Mouse (Mus musculus) MEL (cell line): ENCODE measurements around the gene Stk4.

Experiments used
- BHLHE40 ChIP-seq: IDR thresholded peaks from 2 replicates; pipeline ENCODE4 v1.6.1; 2012; ENCODE audit warnings: low read depth, mild to moderate bottlenecking, inconsistent platforms, low read length, improper control_type of control experiment, borderline replicate concordance
- CHD2 ChIP-seq: IDR thresholded peaks from 2 replicates; pipeline ENCODE4 v1.6.1; 2011; ENCODE audit warnings: low read length, improper control_type of control experiment
- CTCF ChIP-seq, 3 experiments: IDR thresholded peaks in 2 of 3; conservative IDR thresholded peaks in 1 of 3; 2 replicates each; pipeline ENCODE4 v1.5.1; 2011 to 2012; ENCODE audit warnings: low read length in 3 of 3, low read depth in 2 of 3, mild to moderate bottlenecking in 2 of 3, improper control_type of control experiment in 1 of 3, inconsistent platforms in 1 of 3, mixed read lengths in 1 of 3, moderate library complexity in 1 of 3; ENCODE audit not compliant: control insufficient read depth in 1 of 3, insufficient read depth in 1 of 3, poor library complexity in 1 of 3, severe bottlenecking in 1 of 3
- ETS1 ChIP-seq: IDR thresholded peaks from 2 replicates; pipeline ENCODE4 v1.6.1; 2012; ENCODE audit warnings: low read depth, mild to moderate bottlenecking, inconsistent platforms, low read length, improper control_type of control experiment, moderate library complexity
- HCFC1 ChIP-seq: IDR thresholded peaks from 2 replicates; pipeline ENCODE4 v1.6.1; 2012; ENCODE audit warnings: low read depth, mild to moderate bottlenecking, inconsistent platforms, low read length, improper control_type of control experiment, moderate library complexity
- KAT2A ChIP-seq: conservative IDR thresholded peaks from 2 replicates; pipeline ENCODE4 v1.6.1; 2012; ENCODE audit warnings: low read depth, low read length, improper control_type of control experiment, inconsistent platforms
- POLR2A ChIP-seq, 2 experiments: IDR thresholded peaks; 2 replicates each; pipeline ENCODE4 v1.6.1; 2011 to 2012; ENCODE audit warnings: low read length in 2 of 2, mild to moderate bottlenecking in 2 of 2, control low read depth in 1 of 2, improper control_type of control experiment in 1 of 2, low read depth in 1 of 2, moderate library complexity in 1 of 2; ENCODE audit not compliant: control insufficient read depth in 1 of 2, insufficient read depth in 1 of 2, poor library complexity in 1 of 2
- POLR2AphosphoS5 ChIP-seq: IDR thresholded peaks from 2 replicates; pipeline ENCODE4 v1.6.1; 2012; ENCODE audit warnings: low read depth, borderline replicate concordance, mild to moderate bottlenecking, inconsistent platforms, low read length, moderate library complexity, mixed read lengths
- SIN3A ChIP-seq: IDR thresholded peaks from 2 replicates; pipeline ENCODE4 v1.6.1; 2012; ENCODE audit warnings: low read length, improper control_type of control experiment, inconsistent platforms
- USF2 ChIP-seq, 2 experiments: IDR thresholded peaks; 2 replicates each; pipeline ENCODE4 v1.6.1; 2011 to 2012; ENCODE audit warnings: improper control_type of control experiment in 2 of 2, low read length in 2 of 2, borderline replicate concordance in 1 of 2, inconsistent platforms in 1 of 2, low read depth in 1 of 2, mild to moderate bottlenecking in 1 of 2; ENCODE audit not compliant: insufficient read depth in 1 of 2
- ZC3H11A ChIP-seq: IDR thresholded peaks from 2 replicates; pipeline ENCODE4 v1.6.1; 2012; ENCODE audit warnings: low read depth, mild to moderate bottlenecking, inconsistent platforms, low read length, improper control_type of control experiment
- ZNF384 ChIP-seq: IDR thresholded peaks from 2 replicates; pipeline ENCODE4 v1.6.1; 2012; ENCODE audit warnings: low read depth, mild to moderate bottlenecking, inconsistent platforms, low read length, improper control_type of control experiment

GRCm38 (mm10) chr2:164175850-164176249 lies 105.7 kb downstream of the Stk4 start:
- TF ChIP-seq POLR2AphosphoS5 (no peak), ZNF384 (no peak), CTCF (IDR thresholded peaks at IDR 0.05 in 2 of 3, conservative IDR thresholded peaks at IDR 0.05 in 1 of 3; ENCODE audit: control insufficient read depth in 1 of 3, insufficient read depth in 1 of 3, low read depth in 2 of 3, low read length in 3 of 3, poor library complexity in 1 of 3, severe bottlenecking in 1 of 3) (no peak), KAT2A (no peak), BHLHE40 (no peak), HCFC1 (no peak), CHD2 (no peak), POLR2A (IDR thresholded peaks at IDR 0.05; ENCODE audit: control insufficient read depth in 1 of 2, insufficient read depth in 1 of 2, low read depth in 1 of 2, low read length in 2 of 2, poor library complexity in 1 of 2) (no peak), ETS1 (no peak), SIN3A (no peak), ZC3H11A (no peak), USF2 (IDR thresholded peaks at IDR 0.05; ENCODE audit: borderline replicate concordance in 1 of 2, insufficient read depth in 1 of 2, low read depth in 1 of 2, low read length in 2 of 2) (no peak)
